Mouse (Mus musculus): ENCODE data around the gene Dtd2. TPM values are rescaled to one million over a fixed set of nuclear protein-coding genes. Genes with fewer than 3 reads are reported as not detected.

The Dtd2 gene
- total and polyA plus RNA-seq, 3 experiments, result 15.5 to 22.4 TPM; not detected in 1

DNA sequence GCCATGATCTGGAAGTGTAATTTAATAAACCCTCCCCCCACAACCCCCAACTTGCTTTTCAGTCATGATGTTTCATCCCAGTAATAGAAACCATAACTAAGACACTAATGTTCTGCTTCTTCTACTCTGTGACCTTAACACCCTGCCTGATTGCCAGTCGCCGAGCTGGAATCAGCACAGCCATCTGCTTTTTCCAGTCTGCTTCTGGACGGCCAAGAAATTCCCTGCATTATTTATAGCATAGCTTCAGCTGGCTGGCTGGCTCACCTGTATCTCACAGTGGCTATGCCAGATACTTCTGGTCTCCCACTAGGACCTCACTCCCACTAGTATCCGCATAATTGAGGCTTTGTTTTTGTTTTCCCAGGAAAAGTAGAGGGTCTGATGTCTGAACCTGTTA lies 20.5 kb downstream of the Dtd2 start:
- H3K9me3 ChIP-seq (replicated peaks; ENCODE audit: insufficient read depth, low read length), result no peaks in the 10 kb centered on the region

DNA sequence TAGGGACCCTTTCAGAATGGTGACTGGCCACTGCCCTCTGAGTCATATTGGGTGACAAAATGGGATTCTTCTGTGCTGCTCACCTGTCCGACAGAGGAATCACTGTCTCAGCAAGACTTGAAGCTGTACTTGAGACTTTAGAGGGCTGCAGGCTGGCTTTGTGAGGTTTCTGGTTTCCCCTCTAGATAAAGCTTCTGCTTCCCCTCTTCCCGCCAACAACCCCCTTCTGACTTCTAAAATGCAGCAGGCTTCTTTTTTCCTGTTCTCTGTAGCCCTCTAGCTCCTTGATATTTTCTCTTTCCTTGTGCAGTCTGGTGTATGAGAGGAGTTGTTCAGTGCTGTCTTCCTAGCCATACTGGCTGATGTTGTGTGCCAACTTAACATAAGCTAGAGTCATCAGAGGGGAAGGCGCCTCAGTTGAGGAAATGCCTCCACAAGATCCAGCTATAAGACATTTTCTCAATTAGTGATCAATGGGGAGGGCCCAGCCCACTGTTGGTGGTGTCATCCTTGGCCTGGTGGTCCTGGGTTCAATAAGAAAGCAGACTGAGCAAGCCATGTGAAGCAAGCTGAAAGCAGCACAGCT lies 21.0 kb downstream of the Dtd2 start:
- no peak for TF ChIP-seq MEF2A (IDR thresholded peaks at IDR 0.05; ENCODE audit: extremely low read depth, insufficient replicate concordance, low read depth, low read length, poor library complexity, severe bottlenecking)
- TF ChIP-seq GABPA (IDR thresholded peaks at IDR 0.05; ENCODE audit: low read depth, low read length), result no peak
- TF ChIP-seq NELFE (IDR thresholded peaks at IDR 0.05; ENCODE audit: low read depth, low read length), result no peak
- no peak for TF ChIP-seq USF2 (IDR thresholded peaks at IDR 0.05; ENCODE audit: borderline replicate concordance in 1 of 2, insufficient read depth in 1 of 2, low read depth in 1 of 2, low read length in 2 of 2)
- no peak for TF ChIP-seq JUND (IDR thresholded peaks at IDR 0.05; ENCODE audit: low read depth, low read length)
- no peak for TF ChIP-seq TAL1 (IDR thresholded peaks at IDR 0.05; ENCODE audit: low read length)
- no peak for TF ChIP-seq MYB (IDR thresholded peaks at IDR 0.05; ENCODE audit: low read depth, low read length)
- no peak for TF ChIP-seq POLR2A (IDR thresholded peaks at IDR 0.05; ENCODE audit: control insufficient read depth in 1 of 2, insufficient read depth in 1 of 2, low read depth in 1 of 2, low read length in 2 of 2, poor library complexity in 1 of 2)
- no peak for TF ChIP-seq MAFK (IDR thresholded peaks at IDR 0.05; ENCODE audit: borderline replicate concordance, low read depth, low read length)
- TF ChIP-seq RCOR1 (IDR thresholded peaks at IDR 0.05; ENCODE audit: low read depth, low read length), result no peak
- no peak for TF ChIP-seq CHD1 (IDR thresholded peaks at IDR 0.05; ENCODE audit: low read depth, low read length)
- no peak for TF ChIP-seq POLR2AphosphoS5 (IDR thresholded peaks at IDR 0.05; ENCODE audit: borderline replicate concordance, low read depth, low read length)
- no peak for TF ChIP-seq HCFC1 (IDR thresholded peaks at IDR 0.05; ENCODE audit: low read depth, low read length)
- TF ChIP-seq SIN3A (IDR thresholded peaks at IDR 0.05; ENCODE audit: low read length), result no peak
- no peak for TF ChIP-seq BHLHE40 (IDR thresholded peaks at IDR 0.05; ENCODE audit: borderline replicate concordance, low read depth, low read length)
- no peak for TF ChIP-seq MXI1 (IDR thresholded peaks at IDR 0.05; ENCODE audit: low read depth, low read length)
- no peaks in the 10 kb centered on the region for H3K27me3 ChIP-seq (ENCODE audit: control insufficient read depth in 1 of 2, insufficient read depth in 2 of 2, low read length in 2 of 2)
- no peaks in the 10 kb centered on the region for H3K9me3 ChIP-seq (replicated peaks; ENCODE audit: insufficient read depth, low read length)
- H3K4me3 ChIP-seq (ENCODE audit: control insufficient read depth in 1 of 2, insufficient read depth in 1 of 2, low read depth in 2 of 2, low read length in 2 of 2), result no peak overlapping the region
- H3K27ac ChIP-seq (ENCODE audit: control insufficient read depth, low read depth, low read length), result no peak overlapping the region
- H3K36me3 ChIP-seq (ENCODE audit: control insufficient read depth in 1 of 2, insufficient read depth in 2 of 2, low read length in 2 of 2), result no peaks in the 10 kb centered on the region
- no peak overlapping the region for H3K9ac ChIP-seq (ENCODE audit: control insufficient read depth, low read depth, low read length, poor library complexity, severe bottlenecking)
- DNase-seq (ENCODE audit: low read depth, low spot score), result no peak
- no peaks in the 10 kb centered on the region; a peak in 1 of 4 replicates for H3K4me1 ChIP-seq (ENCODE audit: control insufficient read depth in 1 of 2, insufficient read depth in 2 of 2, low read length in 2 of 2)
- no peaks in the 10 kb centered on the region for H3K79me2 ChIP-seq (ENCODE audit: control insufficient read depth, insufficient read depth, low read length, poor library complexity)

More for the DNA sequence above, 20.5 kb downstream of the Dtd2 start:
- no peak overlapping the region for H3K27ac ChIP-seq (ENCODE audit: control insufficient read depth, low read depth, low read length)
- H3K36me3 ChIP-seq (ENCODE audit: control insufficient read depth in 1 of 2, insufficient read depth in 2 of 2, low read length in 2 of 2), result no peaks in the 10 kb centered on the region
- no peaks in the 10 kb centered on the region for H3K79me2 ChIP-seq (ENCODE audit: control insufficient read depth, insufficient read depth, low read length, poor library complexity)
- H3K4me1 ChIP-seq (ENCODE audit: control insufficient read depth in 1 of 2, insufficient read depth in 2 of 2, low read length in 2 of 2), result no peaks in the 10 kb centered on the region; a peak in 1 of 4 replicates
- DNase-seq (ENCODE audit: low read depth, low spot score), result no peak
- H3K27me3 ChIP-seq (ENCODE audit: control insufficient read depth in 1 of 2, insufficient read depth in 2 of 2, low read length in 2 of 2), result no peaks in the 10 kb centered on the region
- H3K4me3 ChIP-seq (ENCODE audit: control insufficient read depth in 1 of 2, insufficient read depth in 1 of 2, low read depth in 2 of 2, low read length in 2 of 2), result no peak overlapping the region
- no peak overlapping the region for H3K9ac ChIP-seq (ENCODE audit: control insufficient read depth, low read depth, low read length, poor library complexity, severe bottlenecking)
- TF ChIP-seq UBTF (IDR thresholded peaks at IDR 0.05; ENCODE audit: borderline replicate concordance, insufficient read depth, low read depth, low read length) (no peak), ZMIZ1 (IDR thresholded peaks at IDR 0.05; ENCODE audit: low read depth, low read length) (no peak), ELF1 (IDR thresholded peaks at IDR 0.05; ENCODE audit: low read depth, low read length) (no peak), USF2 (IDR thresholded peaks at IDR 0.05; ENCODE audit: borderline replicate concordance in 1 of 2, insufficient read depth in 1 of 2, low read depth in 1 of 2, low read length in 2 of 2) (no peak), MAZ (IDR thresholded peaks at IDR 0.05; ENCODE audit: low read depth, low read length) (no peak), ETS1 (IDR thresholded peaks at IDR 0.05; ENCODE audit: low read depth, low read length) (no peak), HCFC1 (IDR thresholded peaks at IDR 0.05; ENCODE audit: low read depth, low read length) (no peak), GABPA (IDR thresholded peaks at IDR 0.05; ENCODE audit: low read depth, low read length) (no peak), BHLHE40 (IDR thresholded peaks at IDR 0.05; ENCODE audit: borderline replicate concordance, low read depth, low read length) (no peak), MXI1 (IDR thresholded peaks at IDR 0.05; ENCODE audit: low read depth, low read length) (no peak)

All from MEL (cell line).